Mouse (Mus musculus) left cerebral cortex, adult 11 months (tissue): ENCODE measurements at regions not wholly inside any gene's neighbourhood (a gene's known extent, or its start where the extent isn't known, plus 50 kb on each side); places are given as distances from the start of the nearest gene placed in this dataset.

ENCODE experiments used
- DNase-seq: peaks from one replicate; pipeline ENCODE4 v3.0.0; 2022; ENCODE audit warnings: low spot score

DNA sequence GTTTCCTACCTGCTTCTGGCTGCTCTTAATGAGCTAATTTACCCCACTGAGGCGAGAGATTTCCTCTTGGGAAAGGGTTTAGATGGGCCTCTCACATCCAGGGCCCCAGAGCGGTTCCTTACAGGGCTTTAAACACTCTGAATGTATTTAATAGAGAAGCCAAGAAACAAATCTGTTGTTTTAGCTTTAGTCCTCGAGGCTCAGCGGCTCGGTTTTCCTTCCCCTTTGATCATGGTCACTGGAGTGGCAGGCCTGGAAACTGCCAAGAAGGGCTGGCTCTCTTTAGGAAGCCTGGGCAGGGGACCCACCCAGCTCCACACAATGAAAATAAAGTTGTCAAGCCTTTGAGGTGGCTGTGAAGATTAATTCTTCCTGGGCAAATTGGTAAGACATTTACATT is 127.5 kb upstream of the Jag1 start:
- DNase-seq: no peak

DNA sequence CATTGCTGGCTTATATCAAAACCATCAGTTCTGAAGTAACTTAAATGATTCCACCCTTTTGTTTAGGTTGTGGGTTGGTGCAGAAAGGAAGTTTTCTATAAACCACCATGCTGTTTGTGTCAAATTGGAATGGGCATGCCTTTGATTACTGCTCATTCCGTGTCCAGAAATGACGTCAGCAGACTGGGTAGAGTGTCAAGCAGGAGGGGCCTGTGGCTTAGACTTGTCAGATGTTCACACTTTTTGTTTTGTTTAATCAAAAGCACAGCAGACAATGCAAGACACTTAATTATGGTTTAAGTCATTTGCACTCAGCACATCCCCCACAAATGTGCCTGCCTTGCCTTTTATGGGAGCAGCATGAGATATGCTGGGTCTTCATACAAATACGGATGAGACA is 120.5 kb upstream of the Jag1 start:
- DNase-seq: no peak

DNA sequence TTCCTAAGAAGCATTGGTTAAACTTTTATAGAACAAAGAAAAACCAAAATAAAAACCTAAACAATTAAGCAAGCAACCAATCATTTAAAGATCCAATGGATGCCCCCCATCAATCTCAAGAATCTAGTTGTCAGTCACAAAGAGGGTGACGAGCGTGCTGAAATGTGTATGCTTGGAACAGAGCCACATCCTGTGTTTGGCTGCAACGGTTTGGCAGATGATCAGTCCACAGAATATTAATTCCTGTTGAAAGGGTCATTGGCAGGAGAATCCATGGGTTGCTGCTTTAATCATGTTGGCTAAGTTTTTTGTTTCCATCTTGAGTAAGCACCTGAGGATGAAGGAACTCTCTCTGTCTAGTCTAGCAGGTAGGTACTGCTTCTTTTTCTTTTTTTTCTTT is 117.5 kb upstream of the Jag1 start:
- DNase-seq: no peak

DNA sequence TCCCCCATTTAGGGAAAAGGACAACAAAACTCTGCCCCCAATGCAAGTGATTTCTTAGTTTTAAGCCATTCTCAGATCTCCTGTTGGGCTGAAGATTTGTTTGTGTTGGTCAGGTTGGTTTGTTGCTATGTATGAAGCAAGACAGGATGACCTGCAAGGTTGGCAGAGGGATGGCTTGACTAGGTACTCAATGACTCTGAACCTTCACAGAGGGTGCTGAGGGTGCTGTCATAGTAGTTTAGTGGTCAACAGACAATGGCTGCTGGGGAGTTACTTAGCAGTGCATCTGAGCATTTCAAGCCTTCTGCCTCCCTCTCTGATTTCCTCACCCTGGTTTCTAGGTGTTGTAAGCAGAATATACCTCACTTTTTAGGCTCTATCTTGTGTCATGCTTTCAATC is 114.7 kb upstream of the Jag1 start:
- no peak for DNase-seq

DNA sequence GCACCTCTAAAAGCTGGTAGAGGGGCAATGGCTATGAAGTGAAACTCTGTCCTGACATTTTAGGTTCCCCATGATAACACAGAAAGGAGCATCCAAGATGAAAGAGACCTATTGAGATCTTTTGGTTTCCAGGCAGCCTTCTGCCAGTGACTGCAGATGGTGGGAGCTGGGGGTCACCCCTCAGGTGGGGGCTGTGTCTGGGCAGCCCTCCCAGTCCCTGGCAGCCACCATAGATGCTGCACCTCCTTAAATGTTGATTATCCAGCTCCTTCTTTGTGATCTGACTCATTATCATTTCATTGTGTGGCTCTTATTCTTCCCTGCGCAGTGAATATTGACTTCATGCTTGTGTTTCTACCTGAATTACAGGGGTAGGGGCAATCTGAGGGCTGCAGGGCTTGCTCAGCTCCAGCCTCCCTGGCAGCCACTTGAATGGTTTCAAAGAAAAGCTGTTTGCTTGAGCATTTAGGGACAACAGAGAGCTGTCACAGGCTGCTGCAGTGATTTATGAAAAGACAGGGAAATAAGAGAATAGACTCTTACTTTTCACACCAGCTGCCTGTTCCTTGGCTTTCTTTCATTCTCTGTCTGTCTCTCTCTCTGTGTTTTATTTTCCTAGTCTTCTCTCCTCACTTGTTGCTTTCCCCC is 113.1 kb upstream of the Jag1 start:
- no peak for DNase-seq

DNA sequence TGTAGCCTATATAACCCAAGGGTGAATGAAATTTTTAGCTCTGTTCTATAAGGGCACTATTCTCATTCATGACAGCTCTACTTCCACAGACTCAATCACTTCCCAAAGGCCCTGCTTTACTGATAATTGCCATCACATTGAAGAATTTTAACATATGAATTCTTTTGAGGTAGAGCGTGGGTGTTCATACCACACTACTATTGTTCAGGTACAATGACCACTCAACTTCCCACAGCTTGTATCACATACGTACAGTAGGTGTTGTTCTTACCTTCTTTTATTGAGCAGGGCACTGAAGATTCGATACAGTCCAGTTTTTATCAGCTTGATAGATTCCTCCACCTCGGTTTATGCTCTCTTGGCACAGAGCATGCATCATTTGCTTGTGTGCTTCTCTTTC is 111.1 kb upstream of the Jag1 start:
- no peak for DNase-seq

DNA sequence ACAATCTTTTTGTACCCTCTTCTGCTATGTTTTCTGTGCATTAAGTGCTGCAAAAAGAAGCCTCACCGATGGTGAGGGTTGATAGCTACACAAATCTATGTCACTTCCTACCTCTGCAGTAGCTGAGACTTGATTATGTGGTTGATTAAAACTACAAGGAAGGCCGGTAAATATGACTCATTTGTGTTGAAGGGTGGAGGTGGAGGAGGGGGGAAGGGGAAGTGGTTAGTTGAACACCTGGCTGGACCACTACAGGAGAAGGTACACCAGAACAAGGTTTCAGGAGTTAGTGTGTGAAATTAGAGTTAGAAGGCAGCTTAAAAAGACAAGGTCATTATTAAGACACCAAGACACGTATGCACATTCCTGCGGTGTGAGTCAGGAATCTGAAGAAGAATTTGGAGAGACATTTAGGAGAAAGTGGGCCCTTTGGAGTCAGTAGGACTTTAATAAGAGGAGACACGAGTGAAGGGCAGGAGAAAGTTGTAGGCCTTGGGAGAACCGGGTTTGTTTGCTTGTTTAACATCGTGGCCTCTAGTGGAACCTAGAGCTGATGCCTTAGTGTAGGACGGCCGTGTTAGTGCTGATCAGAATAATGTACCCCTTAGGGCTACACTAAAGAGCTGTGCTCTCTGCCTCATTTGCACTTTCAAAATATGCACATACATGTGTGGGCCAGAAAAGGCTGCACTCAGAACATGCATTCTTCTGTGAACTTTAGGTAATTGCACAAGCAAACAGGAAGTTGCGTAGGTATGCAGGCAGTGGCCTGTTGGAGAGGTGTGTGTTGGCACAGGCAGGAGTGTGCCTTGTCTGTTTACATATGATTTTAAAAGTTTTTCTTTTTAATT is 108.5 kb upstream of the Jag1 start:
- DNase-seq: no peak

DNA sequence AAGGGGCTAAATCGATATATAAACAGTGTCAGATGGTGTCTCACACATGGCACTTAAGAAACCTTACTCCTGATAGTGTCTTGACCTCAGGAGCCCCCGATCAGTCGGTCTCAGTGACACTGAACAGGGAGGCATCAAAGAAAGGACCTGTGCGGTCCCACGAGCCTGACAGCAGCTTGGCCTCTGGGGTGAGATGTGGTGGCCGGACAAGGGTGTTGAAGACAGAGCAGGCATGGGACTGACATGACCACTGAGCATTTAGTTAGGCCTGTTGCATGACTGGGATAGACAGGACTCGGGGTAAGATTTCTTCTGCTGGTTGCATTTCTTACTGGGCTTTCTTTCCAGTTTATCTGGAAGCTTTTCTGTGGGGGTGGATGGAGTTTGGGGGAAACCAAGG is 99.3 kb upstream of the Jag1 start:
- no peak for DNase-seq

DNA sequence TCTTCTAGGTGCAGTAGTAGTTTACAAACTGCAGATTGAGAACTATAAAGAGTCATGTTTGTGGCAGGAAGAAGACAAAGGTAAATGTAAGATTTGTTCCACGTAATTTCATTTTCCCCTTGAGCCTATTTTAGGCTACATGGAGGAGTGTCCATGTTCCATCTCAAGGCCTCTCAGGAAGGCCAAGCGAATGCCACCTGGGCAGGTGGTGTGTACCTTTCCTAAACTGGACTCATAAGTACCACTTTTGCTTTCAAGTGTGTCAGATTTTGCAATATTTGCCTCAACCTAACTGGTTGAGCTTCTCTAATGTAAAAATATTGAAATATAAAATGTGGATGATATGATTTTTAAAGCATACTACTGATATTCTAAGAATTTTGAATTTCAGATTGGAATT is 91.4 kb upstream of the Jag1 start:
- no peak for DNase-seq

DNA sequence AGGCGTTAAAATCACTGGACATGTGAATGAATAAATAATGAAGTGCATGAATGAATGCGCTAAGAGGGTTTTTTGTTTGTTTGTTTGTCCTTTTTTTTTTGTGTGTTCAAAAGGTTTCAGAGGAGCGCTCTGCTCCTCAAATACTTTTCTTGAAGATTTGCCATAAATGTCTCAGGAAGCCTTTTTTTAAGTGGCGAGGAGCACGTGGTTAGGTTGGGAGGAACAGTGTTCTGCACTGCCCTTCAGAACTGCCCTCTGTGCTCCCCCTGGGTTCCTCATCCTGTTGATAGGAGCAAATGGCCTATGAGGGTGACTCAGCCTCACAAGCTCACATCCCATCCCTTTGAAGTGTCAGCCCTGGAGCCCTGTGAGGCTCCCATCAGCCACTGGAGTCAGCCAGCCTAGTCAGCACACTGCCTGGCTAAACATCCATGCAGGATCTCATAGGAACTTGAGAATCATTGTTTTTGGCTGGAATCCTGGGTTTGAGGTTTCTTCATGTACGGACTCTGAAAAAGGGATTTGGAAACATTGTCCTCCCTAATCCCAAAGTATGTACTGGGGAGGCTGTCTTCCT is 87.9 kb upstream of the Jag1 start:
- DNase-seq: no peak

DNA sequence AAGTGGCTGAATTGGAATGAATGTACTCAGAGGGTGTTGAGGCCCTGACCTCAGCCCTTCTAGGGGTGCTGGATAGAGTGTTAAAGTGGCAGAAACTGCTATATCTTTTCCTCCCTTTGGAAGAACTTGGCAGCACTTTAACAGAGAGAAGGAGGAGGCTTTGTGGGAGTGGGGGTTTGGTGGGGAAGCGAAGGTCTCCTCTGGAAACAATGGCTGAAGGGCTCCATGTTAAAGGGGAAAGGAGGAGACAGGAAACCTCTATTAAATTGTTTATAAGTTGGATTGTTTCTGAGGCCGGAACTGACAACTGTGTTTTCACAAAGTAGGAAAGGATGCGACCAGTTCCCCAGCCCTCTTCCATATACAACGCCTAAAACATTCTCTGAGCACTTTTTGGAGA is 83.7 kb upstream of the Jag1 start:
- DNase-seq: no peak

DNA sequence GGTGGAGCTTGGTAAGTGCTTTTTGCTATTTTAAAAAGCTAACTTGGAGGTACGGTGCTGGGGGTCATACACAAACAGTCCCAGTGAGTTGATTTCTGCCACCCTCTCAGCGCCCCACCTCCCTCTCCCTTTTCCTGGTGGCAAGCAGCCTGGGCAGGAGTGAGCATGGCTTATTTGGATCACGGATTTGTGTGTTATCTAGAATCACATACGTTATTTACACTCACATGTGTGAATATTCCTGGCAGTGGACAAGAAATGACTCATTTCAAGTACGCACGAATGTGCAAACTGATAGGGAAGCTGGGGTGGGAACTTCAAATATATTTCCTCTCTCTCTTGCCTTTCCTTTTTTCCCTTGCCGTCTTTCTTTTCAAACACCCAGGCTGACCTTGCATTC is 75.7 kb upstream of the Jag1 start:
- no peak for DNase-seq

DNA sequence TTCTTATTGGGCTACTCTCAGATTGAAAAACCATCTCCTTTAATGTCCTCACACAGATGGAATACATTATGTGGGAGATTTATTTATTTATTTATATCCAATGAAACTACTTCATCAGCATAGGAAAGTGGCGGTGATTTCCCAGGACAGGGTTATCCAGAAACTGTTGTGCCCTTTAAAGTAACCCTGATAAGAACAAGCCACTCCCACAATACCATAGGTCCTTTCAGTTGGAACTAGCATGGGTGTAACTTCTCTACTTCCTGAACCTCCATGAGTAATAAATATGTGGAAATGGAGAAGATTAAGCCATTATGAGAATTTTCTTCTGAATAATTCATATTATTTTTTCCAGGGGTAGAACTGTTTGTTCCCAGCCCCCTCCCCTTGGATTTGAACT is 52.7 kb upstream of the Jag1 start:
- DNase-seq: no peak

DNA sequence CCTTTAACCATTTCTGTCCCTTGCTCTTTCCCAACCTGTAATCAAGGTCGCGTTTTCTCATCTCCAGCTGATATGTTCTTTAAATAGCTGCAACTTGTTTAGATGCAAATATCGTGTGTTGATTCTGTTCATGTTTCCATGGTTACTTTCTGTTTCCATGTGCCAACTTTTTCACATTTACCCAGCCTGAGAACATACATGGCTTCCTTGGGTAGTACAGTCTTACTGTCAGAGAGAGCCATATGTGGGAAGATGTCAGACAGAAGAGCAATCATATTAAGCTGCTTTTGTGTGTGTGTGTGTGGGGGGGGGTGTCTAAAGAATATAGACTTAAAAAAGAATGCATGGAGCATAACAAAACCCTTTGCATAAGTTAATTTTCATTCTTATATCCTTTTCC is 52.2 kb upstream of the Jag1 start:
- no peak for DNase-seq
